Mouse (Mus musculus) small intestine, adult 10 weeks (tissue): ENCODE measurements around the gene Slc35f3. TPM values are rescaled to one million over a fixed set of nuclear protein-coding genes. Genes with fewer than 3 reads are reported as not detected.

Source experiments
- polyA plus RNA-seq: library from polyadenylated mRNA; stranded (reverse); fragments of 350-450 nt; fragmentation: Illumina TruSeq; extraction: RNeasy Lipid Tissue Mini Kit (QIAGEN cat#74804); gene quantifications from one replicate; pipeline ENCODE4 v1.2.3, GENCODE M21; 2014; ENCODE audit warnings: low replicate concordance

Slc35f3 gene
- polyA plus RNA-seq: 0.22 TPM

GRCm38 (mm10) chr8:126298296-126299093 lies at the start of gene Slc35f3:
TSS of gene Slc35f3 (plus strand) at chr8:126298558.

GRCm38 (mm10) chr8:126422174-126422919 lies 124.0 kb downstream of the Slc35f3 start, which contains the start of gene Coa6:
TSS of gene Coa6 (plus strand) at chr8:126422515.

Other genes with a start within 250 kb of the Slc35f3 start
- gene Coa6, start 124.0 kb downstream of the Slc35f3 start, polyA plus RNA-seq: 60.6 TPM
- 3.8 TPM for gene Tarbp1, start 176.5 kb downstream of the Slc35f3 start, polyA plus RNA-seq